Comparison of ENCODE assay signal across 16 mouse cellular contexts in the genomic region with DNA sequence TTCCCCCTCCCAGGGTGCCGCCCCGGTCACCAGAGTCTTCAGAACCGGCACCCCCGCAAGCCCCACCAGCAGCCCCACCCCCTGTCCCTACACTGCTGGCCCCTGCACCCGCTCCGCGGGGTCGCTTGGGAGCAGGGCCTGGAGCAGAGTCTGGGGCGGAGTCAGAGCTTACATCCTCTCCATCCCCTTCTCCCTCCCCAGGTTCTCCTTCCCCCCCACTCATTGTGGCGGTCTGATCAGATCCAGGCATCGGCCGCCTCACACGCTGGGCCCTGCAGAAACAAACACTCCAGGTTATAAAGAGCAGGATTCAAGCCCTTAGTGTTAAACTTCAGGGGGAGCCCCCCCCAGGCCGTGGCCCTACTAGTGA. TPM values are rescaled to one million over a fixed set of nuclear protein-coding genes. Genes with fewer than 3 reads are reported as not detected.
DNase-seq lines count a peak whose midpoint lies in the region; ATAC-seq and TF ChIP-seq lines count a peak whose summit lies in the region.
"Had no signal": no experiment of that assay in that cellular context is flagged by ENCODE, and none has a peak within 500 bp of the region (broad histone marks: within the 10 kb centered on the region; RNA-seq: fewer than 3 reads in every experiment).

No protein-coding gene starts in this region.

- H3K4me1 ChIP-seq in cerebellum, adult 2 months (ENCODE audit: control insufficient read depth, insufficient read depth, low read length), result peaks cover 11% of the 10 kb centered on the region
- peaks cover 45% of the 10 kb centered on the region for H3K4me1 ChIP-seq in hindbrain, embryonic 10.5 days (replicated peaks)
- peaks cover 29% of the 10 kb centered on the region for H3K4me1 ChIP-seq in hindbrain, embryonic 14.5 days (replicated peaks; ENCODE audit: control insufficient read depth, insufficient read depth, low read length)
- peaks cover 34% of the 10 kb centered on the region for H3K4me1 ChIP-seq in neural tube, embryonic 12.5 days

- H3K4me3 ChIP-seq in cerebellum, adult 2 months (replicated peaks; ENCODE audit: insufficient read depth, low read depth, low read length), result no peak overlapping the region
- peak overlapping the region; percentile 74; the same call in 1 of the 2 replicates for H3K4me3 ChIP-seq in hindbrain, embryonic 10.5 days
- no peak overlapping the region for H3K4me3 ChIP-seq in hindbrain, embryonic 14.5 days (replicated peaks; ENCODE audit: low read length)
- H3K4me3 ChIP-seq in neural tube, embryonic 12.5 days, result no peak overlapping the region
- H3K4me3 ChIP-seq: heart, adult 2 months; hindbrain, embryonic 15.5 days; liver, embryonic 15.5 days had no signal

- TF ChIP-seq CTCF in cerebellum, adult 2 months (IDR thresholded peaks at IDR 0.05; ENCODE audit: borderline replicate concordance, insufficient read depth, low read depth, low read length), result no peak

- peaks cover 52% of the 10 kb centered on the region for H3K36me3 ChIP-seq in hindbrain, embryonic 10.5 days
- peaks cover 26% of the 10 kb centered on the region for H3K36me3 ChIP-seq in hindbrain, embryonic 14.5 days (replicated peaks; ENCODE audit: control insufficient read depth, insufficient read depth)
- H3K36me3 ChIP-seq in neural tube, embryonic 12.5 days, result peaks cover 32% of the 10 kb centered on the region

- peaks cover 43% of the 10 kb centered on the region for H3K9me3 ChIP-seq in hindbrain, embryonic 10.5 days
- H3K9me3 ChIP-seq in hindbrain, embryonic 14.5 days (ENCODE audit: control insufficient read depth, low read length), result 0 out of 2 replicates have a peak, but pooled peaks cover 3% of the 10 kb centered on the region
- H3K9me3 ChIP-seq in neural tube, embryonic 12.5 days, result peaks cover 5% of the 10 kb centered on the region; the same call in 1 of the 2 replicates
- H3K9me3 ChIP-seq: hindbrain, embryonic 15.5 days had no signal

- TF ChIP-seq POLR2A in cerebellum, adult 2 months (IDR thresholded peaks at IDR 0.05; ENCODE audit: borderline replicate concordance, insufficient read depth, low read length), result no peak

- WGBS in cerebellum, adult 2 months, result 84% methylated on average over 14 of the region's 14 CpGs
- 95% methylated on average over 14 of the region's 14 CpGs for WGBS in hindbrain, embryonic 10.5 days
- WGBS in hindbrain, embryonic 14.5 days, result 93% methylated on average over 11 of the region's 14 CpGs
- 96% methylated on average over 14 of the region's 14 CpGs for WGBS in neural tube, embryonic 12.5 days

- H3K9ac ChIP-seq in hindbrain, embryonic 14.5 days, result no peak overlapping the region
- no peak overlapping the region for H3K9ac ChIP-seq in neural tube, embryonic 12.5 days
- H3K9ac ChIP-seq: hindbrain, embryonic 15.5 days; liver, embryonic 15.5 days had no signal

- H3K27ac ChIP-seq in cerebellum, adult 2 months (ENCODE audit: insufficient read depth, low read length), result no peak overlapping the region
- 0 out of 2 replicates have a peak overlapping the region, but pooled peaks have one; percentile 56 for H3K27ac ChIP-seq in hindbrain, embryonic 10.5 days
- H3K27ac ChIP-seq in hindbrain, embryonic 14.5 days, result no peak overlapping the region
- H3K27ac ChIP-seq in neural tube, embryonic 12.5 days, result no peak overlapping the region
- H3K27ac ChIP-seq: heart, adult 2 months; hindbrain, embryonic 15.5 days; liver, embryonic 15.5 days had no signal

- no peak overlapping the region for H3K4me2 ChIP-seq in hindbrain, embryonic 14.5 days (replicated peaks)
- 0 out of 2 replicates have a peak overlapping the region, but pooled peaks have one; percentile 6 for H3K4me2 ChIP-seq in neural tube, embryonic 12.5 days (replicated peaks)
- H3K4me2 ChIP-seq: hindbrain, embryonic 15.5 days; liver, embryonic 15.5 days had no signal

- H3K27me3 ChIP-seq in cerebellum, adult 2 months (ENCODE audit: control insufficient read depth, insufficient read depth, low read length), result no peaks in the 10 kb centered on the region
- H3K27me3 ChIP-seq in hindbrain, embryonic 10.5 days (ENCODE audit: insufficient read depth, poor library complexity, severe bottlenecking), result no peaks in the 10 kb centered on the region
- H3K27me3 ChIP-seq in hindbrain, embryonic 14.5 days (ENCODE audit: control insufficient read depth, insufficient read depth, low read length), result no peaks in the 10 kb centered on the region
- H3K27me3 ChIP-seq in neural tube, embryonic 12.5 days (replicated peaks), result no peaks in the 10 kb centered on the region
- H3K27me3 ChIP-seq: hindbrain, embryonic 15.5 days; megakaryocyte, embryonic 14.5 days had no signal

- peak; percentile 44 for DNase-seq in cerebellum, adult 9-11 months
- DNase-seq in cerebellum, adult 2 months, result no peak
- no peak for DNase-seq in hindbrain, embryonic 10.5 days (ENCODE audit: low spot score)
- no peak for DNase-seq in hindbrain, embryonic 14.5 days (ENCODE audit: low spot score)
- DNase-seq in neural tube, embryonic 10.5 days (ENCODE audit: extremely low spot score, low spot score), result no peak
- DNase-seq in spleen, postnatal 36 days (ENCODE audit: low spot score in 2 of 2), result no peak
- DNase-seq: B cell, adult 2 months; heart, adult 2 months; kidney, adult 18-20 months; kidney, postnatal 14 days; thymus, adult 2 months had no signal

- no peak for ATAC-seq in hindbrain, embryonic 14.5 days (ENCODE audit: low FRiP score)
- no peak for ATAC-seq in neural tube, embryonic 12.5 days (ENCODE audit: low FRiP score, low read depth)
- ATAC-seq: lung, postnatal 0 days had no signal

RNA-seq across cellular contexts. Expression of gene Ring1, which starts 2.1 kb away (rescaled TPM):
- polyA plus RNA-seq in cerebellum, adult 2 months (2012; rRNA removed), result 66.4 and 74.6 TPM in 2 replicates
- 12.3 and 17.3 TPM in 2 replicates for polyA plus RNA-seq in hindbrain, embryonic 10.5 days (2016; fragmentation: Nextera tagmentation; extraction: Ambion mirVana)
- 6.3 and 7.8 TPM in 2 replicates for polyA plus RNA-seq in hindbrain, embryonic 14.5 days (2014; fragmentation: Nextera tagmentation; extraction: Ambion mirVana)
- 25.9 and 30.7 TPM in 2 replicates for polyA plus RNA-seq in neural tube, embryonic 12.5 days (2016; fragmentation: Nextera tagmentation; extraction: Ambion mirVana)

RNA-seq across cellular contexts. Expression of gene H2-Ke6, which starts 5.5 kb away (rescaled TPM):
- polyA plus RNA-seq in cerebellum, adult 2 months (2012; rRNA removed), result 82.9 and 89.8 TPM in 2 replicates
- polyA plus RNA-seq in hindbrain, embryonic 10.5 days (2016; fragmentation: Nextera tagmentation; extraction: Ambion mirVana), result 65.5 and 73.0 TPM in 2 replicates
- 64.3 and 67.3 TPM in 2 replicates for polyA plus RNA-seq in hindbrain, embryonic 14.5 days (2014; fragmentation: Nextera tagmentation; extraction: Ambion mirVana)
- polyA plus RNA-seq in neural tube, embryonic 12.5 days (2016; fragmentation: Nextera tagmentation; extraction: Ambion mirVana), result 61.3 and 70.6 TPM in 2 replicates

RNA-seq across cellular contexts. Expression of gene Slc39a7, which starts 9.1 kb away (rescaled TPM):
- 120 and 123 TPM in 2 replicates for polyA plus RNA-seq in cerebellum, adult 2 months (2012; rRNA removed)
- polyA plus RNA-seq in hindbrain, embryonic 10.5 days (2016; fragmentation: Nextera tagmentation; extraction: Ambion mirVana), result 188 and 197 TPM in 2 replicates
- polyA plus RNA-seq in hindbrain, embryonic 14.5 days (2014; fragmentation: Nextera tagmentation; extraction: Ambion mirVana), result 87.1 and 97.0 TPM in 2 replicates
- 172 and 173 TPM in 2 replicates for polyA plus RNA-seq in neural tube, embryonic 12.5 days (2016; fragmentation: Nextera tagmentation; extraction: Ambion mirVana)

RNA-seq across cellular contexts. Expression of gene Rxrb, which starts 9.2 kb away (rescaled TPM):
- polyA plus RNA-seq in cerebellum, adult 2 months (2012; rRNA removed), result 78.0 and 83.2 TPM in 2 replicates
- 49.1 and 56.4 TPM in 2 replicates for polyA plus RNA-seq in hindbrain, embryonic 10.5 days (2016; fragmentation: Nextera tagmentation; extraction: Ambion mirVana)
- polyA plus RNA-seq in hindbrain, embryonic 14.5 days (2014; fragmentation: Nextera tagmentation; extraction: Ambion mirVana), result 32.2 and 34.5 TPM in 2 replicates
- polyA plus RNA-seq in neural tube, embryonic 12.5 days (2016; fragmentation: Nextera tagmentation; extraction: Ambion mirVana), result 65.2 and 69.1 TPM in 2 replicates

RNA-seq across cellular contexts. Expression of gene Col11a2, which starts 16.8 kb away (rescaled TPM):
- polyA plus RNA-seq in cerebellum, adult 2 months (2012; rRNA removed), result 12.2 and 15.2 TPM in 2 replicates
- polyA plus RNA-seq in hindbrain, embryonic 10.5 days (2016; fragmentation: Nextera tagmentation; extraction: Ambion mirVana), result 0.99 and 1.7 TPM in 2 replicates
- 2.7 and 3.4 TPM in 2 replicates for polyA plus RNA-seq in hindbrain, embryonic 14.5 days (2014; fragmentation: Nextera tagmentation; extraction: Ambion mirVana)
- polyA plus RNA-seq in neural tube, embryonic 12.5 days (2016; fragmentation: Nextera tagmentation; extraction: Ambion mirVana), result 5.7 and 6.3 TPM in 2 replicates
